ENCODE assay signal across 8 mouse cellular contexts in the genomic region with DNA sequence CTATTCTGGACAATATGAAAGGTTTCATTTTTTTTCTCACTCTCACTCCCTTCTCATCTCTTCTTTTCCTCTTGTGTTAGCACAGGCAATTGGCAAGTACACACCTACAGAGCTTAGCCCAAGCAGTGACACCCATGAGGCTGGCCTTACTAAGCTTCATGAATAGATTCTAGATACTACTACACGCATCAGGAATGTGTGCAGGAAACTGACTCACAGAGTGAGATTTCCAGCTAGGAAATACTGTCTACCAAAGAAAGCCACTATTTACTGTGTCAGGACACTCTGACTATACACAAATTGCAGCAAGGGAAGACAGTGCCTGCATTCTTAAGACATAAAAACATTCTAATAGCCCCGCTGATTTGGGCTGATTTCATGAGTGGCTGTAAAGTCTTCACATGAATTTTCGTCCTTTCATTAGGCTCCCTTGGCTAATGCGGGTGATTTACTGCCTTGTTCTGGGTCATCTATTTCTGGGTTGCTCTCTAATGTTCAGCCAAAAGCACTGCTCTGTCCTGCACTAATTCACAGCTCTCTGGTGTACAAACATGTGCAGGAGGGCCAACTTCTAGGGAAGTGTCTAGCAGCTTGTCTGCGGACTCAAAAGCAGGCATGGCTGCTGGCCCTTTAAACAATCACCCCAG.
DNase-seq lines count a peak whose midpoint lies in the region; ATAC-seq lines count a peak whose summit lies in the region.

No protein-coding gene starts in this region.

- H3K4me3 ChIP-seq in heart, embryonic 15.5 days: no peak overlapping the region

- peaks cover 5% of the 10 kb centered on the region; the same call in 1 of the 2 replicates for H3K36me3 ChIP-seq in heart, embryonic 15.5 days

- DNase-seq in cerebellum, postnatal 4 days (ENCODE audit: low spot score in 2 of 2): no peak
- DNase-seq in lung, postnatal 10 days: peak; percentile 7
- DNase-seq in lung, postnatal 36 days: no peak
- DNase-seq in mesoderm, embryonic 11.5 days (ENCODE audit: low read depth, low spot score): peak; percentile 71
- DNase-seq in layer of hippocampus, postnatal 25 days (ENCODE audit: extremely low spot score in 1 of 2, low spot score in 1 of 2): no peak
- no peak for DNase-seq in frontal cortex, postnatal 10 days (ENCODE audit: low spot score in 2 of 2)

- H3K4me1 ChIP-seq in heart, embryonic 15.5 days (replicated peaks): peaks cover 26% of the 10 kb centered on the region

- WGBS in heart, embryonic 15.5 days: 39% methylated on average over 5 of the region's 5 CpGs

- no peaks in the 10 kb centered on the region for H3K27me3 ChIP-seq in heart, embryonic 15.5 days

- ATAC-seq in cerebellum, adult (ENCODE audit: insufficient number of reproducible peaks, low FRiP score, low TSS enrichment): peak; percentile 59; the same call in 1 of the 2 replicates
- ATAC-seq in heart, embryonic 15.5 days (replicated peaks; ENCODE audit: insufficient number of reproducible peaks, insufficient read depth, low FRiP score, low read depth): peak; percentile 28; the same call in 1 of the 2 replicates

- H3K9ac ChIP-seq in heart, embryonic 15.5 days: no peak overlapping the region

- H3K9me3 ChIP-seq in heart, embryonic 15.5 days (replicated peaks): no peaks in the 10 kb centered on the region

- peak overlapping the region; percentile 69 for H3K27ac ChIP-seq in heart, embryonic 15.5 days

- no peak overlapping the region for H3K4me2 ChIP-seq in heart, embryonic 15.5 days

Comparison
In these comparisons a context has a peak if more than half of its experiments do, and no peak if none do; other contexts are left out.
1. DNase-seq: peak in lung, postnatal 10 days (single experiment) and mesoderm, embryonic 11.5 days (single experiment); none in cerebellum, postnatal 4 days (0 of 2), lung, postnatal 36 days (single experiment), layer of hippocampus, postnatal 25 days (0 of 2) and frontal cortex, postnatal 10 days (0 of 2).